In genomic region chr10:115384221-115385017, GRCm38 (mm10) we compare ENCODE assay signal across 8 mouse cellular contexts. TPM values are rescaled to one million over a fixed set of nuclear protein-coding genes. Genes with fewer than 3 reads are reported as not detected.
A peak's percentile ranks its signal among the peaks of the same experiment; 100 is the strongest.
DNase-seq lines count a peak whose midpoint lies in the region; ATAC-seq lines count a peak whose summit lies in the region.

Gene Thap2, minus strand, starts transcription at chr10:115384443.
Gene Zfc3h1, plus strand, starts transcription at chr10:115384959.

- peak; percentile 90 for ATAC-seq in inflammation-experienced regulatory T-cells, adult 6 months
- ATAC-seq in megakaryocyte-erythroid progenitor cell, adult 5-6 weeks (replicated peaks; ENCODE audit: low FRiP score, low TSS enrichment, poor library complexity, severe bottlenecking): peak; percentile 94

- intact Hi-C loops in gastrocnemius, postnatal 14 days (cut with DNase I; ENCODE audit: low total_unique reads): loop anchor here (10.0 kb wide), 1 partner anchor 60 kb away; no protein-coding TSS in a partner anchor
- intact Hi-C loops in left cerebral cortex, postnatal 10 days (cut with DNase I): loop anchor here (5.0 kb wide), 1 partner anchor 67 kb away; the partner anchor contains the start of gene Rab21

- peak; percentile 99 for DNase-seq in adrenal gland, adult (ENCODE audit: inconsistent age in 2 of 2, low spot score in 1 of 2)
- DNase-seq in embryo, embryonic 10.5 days (ENCODE audit: low spot score): peak; percentile 99
- peak; percentile 99 for DNase-seq in gastrocnemius, postnatal 14 days
- DNase-seq in left cerebral cortex, postnatal 10 days (ENCODE audit: extremely low spot score in 1 of 2, low spot score in 2 of 2): peak; percentile 98 to 99
- DNase-seq in right cerebral cortex, postnatal 25 days: peak; percentile 99
- DNase-seq in urinary bladder, postnatal 4 days (ENCODE audit: low spot score in 2 of 2): peak; percentile 96 to 98

RNA-seq across cellular contexts. Expression of gene Thap2, which starts in this region (rescaled TPM):
- 1 to 10 TPM; 4.3 to 4.6 TPM for total RNA-seq in gastrocnemius, postnatal 14 days (2021)
- 10 to 100 TPM; 13.6 to 18.7 (median 17.9) TPM for polyA plus RNA-seq in inflammation-experienced regulatory T-cells, adult 6 months (2017; shearing (Covaris generic))
- 10 to 100 TPM; 11.8 TPM for total RNA-seq in left cerebral cortex, postnatal 10 days (2021)
- total RNA-seq in megakaryocyte-erythroid progenitor cell, adult 5-6 weeks (2014; fragmentation: Nextera tagmentation): 15.2 and 18.4 TPM in 2 replicates
- total RNA-seq in megakaryocyte-erythroid progenitor cell, adult 5-6 weeks (2017): 9.8 and 10.2 TPM in 2 replicates

RNA-seq across cellular contexts. Expression of gene Zfc3h1, which starts in this region (rescaled TPM):
- total RNA-seq in gastrocnemius, postnatal 14 days (2021): 10 to 100 TPM in 1 of 2 experiments, 1 to 10 TPM in 1; 9.8 to 11.4 TPM
- polyA plus RNA-seq in inflammation-experienced regulatory T-cells, adult 6 months (2017; shearing (Covaris generic)): 10 to 100 TPM; 25.6 to 37.1 (median 33.7) TPM
- total RNA-seq in left cerebral cortex, postnatal 10 days (2021): 10 to 100 TPM; 49.4 to 49.8 TPM
- 49.0 and 94.8 TPM in 2 replicates for total RNA-seq in megakaryocyte-erythroid progenitor cell, adult 5-6 weeks (2014; fragmentation: Nextera tagmentation)
- total RNA-seq in megakaryocyte-erythroid progenitor cell, adult 5-6 weeks (2017): 38.3 and 44.9 TPM in 2 replicates

Comparison
In these comparisons a context has a peak if more than half of its experiments do, and no peak if none do; other contexts are left out.
1. Peak in every context shown above with its lines: DNase-seq and ATAC-seq.